Mouse (Mus musculus): ENCODE results near the gene Ptges2. TPM values are rescaled to one million over a fixed set of nuclear protein-coding genes. Genes with fewer than 3 reads are reported as not detected.
A peak's percentile ranks its signal among the peaks of the same experiment; 100 is the strongest.

Ptges2 gene
- polyA plus RNA-seq, 1 experiment, result 48.9 TPM

GRCm38 (mm10) chr2:32449761-32450754 lies 54.4 kb downstream of the Ptges2 start, which contains the start of gene Naif1:
Naif1 (plus strand) TSS chr2:32450457.
- TF ChIP-seq CTCF (IDR thresholded peaks at IDR 0.05; ENCODE audit: borderline replicate concordance, extremely low read depth, insufficient read depth, insufficient read length) (no peak), POLR2A (IDR thresholded peaks at IDR 0.05; ENCODE audit: borderline replicate concordance, extremely low read depth, insufficient read depth, insufficient read length, poor library complexity, severe bottlenecking) (no peak)
- DNase-seq (ENCODE audit: low read depth), result no peak

- no peak for TF ChIP-seq CTCF (IDR thresholded peaks at IDR 0.05; ENCODE audit: borderline replicate concordance, extremely low read depth, insufficient read depth, insufficient read length)
- peak; percentile 87 for TF ChIP-seq POLR2A (IDR thresholded peaks at IDR 0.05; ENCODE audit: borderline replicate concordance, extremely low read depth, insufficient read depth, insufficient read length, poor library complexity, severe bottlenecking)
- peak; percentile 99 for DNase-seq (ENCODE audit: low read depth)
Measured at GRCm38 (mm10) chr2:32450881-32451844, 55.5 kb downstream of the Ptges2 start, which contains the start of gene Slc25a25. Slc25a25 (minus strand) TSS chr2:32451445.

GRCm38 (mm10) chr2:32451870-32452372 lies 56.2 kb downstream of the Ptges2 start:
- TF ChIP-seq CTCF (IDR thresholded peaks at IDR 0.05; ENCODE audit: borderline replicate concordance, extremely low read depth, insufficient read depth, insufficient read length) (no peak), POLR2A (IDR thresholded peaks at IDR 0.05; ENCODE audit: borderline replicate concordance, extremely low read depth, insufficient read depth, insufficient read length, poor library complexity, severe bottlenecking) (no peak)
- peak; percentile 100 for DNase-seq (ENCODE audit: low read depth)

DNA sequence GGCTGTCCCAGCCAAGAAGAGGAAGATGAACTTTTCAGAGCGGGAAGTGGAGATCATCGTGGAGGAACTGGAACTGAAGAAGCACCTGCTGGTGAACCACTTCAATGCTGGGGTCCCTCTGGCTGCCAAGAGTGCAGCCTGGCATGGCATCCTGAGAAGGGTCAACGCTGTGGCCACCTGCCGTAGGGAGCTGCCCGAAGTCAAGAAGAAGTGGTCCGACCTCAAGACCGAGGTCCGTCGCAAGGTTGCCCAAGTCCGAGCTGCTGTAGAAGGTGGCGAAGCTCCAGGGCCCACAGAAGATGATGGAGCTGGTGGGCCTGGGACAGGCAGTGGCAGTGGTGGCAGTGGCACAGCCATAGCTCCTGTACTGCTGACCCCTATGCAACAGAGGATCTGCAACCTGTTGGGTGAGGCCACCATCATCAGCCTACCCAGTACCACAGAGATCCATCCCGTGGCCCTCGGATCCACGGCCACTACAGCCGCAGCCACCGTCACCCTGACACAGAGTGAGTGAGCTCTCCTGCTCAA lies 56.8 kb downstream of the Ptges2 start:
- TF ChIP-seq CTCF (IDR thresholded peaks at IDR 0.05; ENCODE audit: borderline replicate concordance, extremely low read depth, insufficient read depth, insufficient read length) (no peak), POLR2A (IDR thresholded peaks at IDR 0.05; ENCODE audit: borderline replicate concordance, extremely low read depth, insufficient read depth, insufficient read length, poor library complexity, severe bottlenecking) (no peak)
- DNase-seq (ENCODE audit: low read depth), result no peak

DNA sequence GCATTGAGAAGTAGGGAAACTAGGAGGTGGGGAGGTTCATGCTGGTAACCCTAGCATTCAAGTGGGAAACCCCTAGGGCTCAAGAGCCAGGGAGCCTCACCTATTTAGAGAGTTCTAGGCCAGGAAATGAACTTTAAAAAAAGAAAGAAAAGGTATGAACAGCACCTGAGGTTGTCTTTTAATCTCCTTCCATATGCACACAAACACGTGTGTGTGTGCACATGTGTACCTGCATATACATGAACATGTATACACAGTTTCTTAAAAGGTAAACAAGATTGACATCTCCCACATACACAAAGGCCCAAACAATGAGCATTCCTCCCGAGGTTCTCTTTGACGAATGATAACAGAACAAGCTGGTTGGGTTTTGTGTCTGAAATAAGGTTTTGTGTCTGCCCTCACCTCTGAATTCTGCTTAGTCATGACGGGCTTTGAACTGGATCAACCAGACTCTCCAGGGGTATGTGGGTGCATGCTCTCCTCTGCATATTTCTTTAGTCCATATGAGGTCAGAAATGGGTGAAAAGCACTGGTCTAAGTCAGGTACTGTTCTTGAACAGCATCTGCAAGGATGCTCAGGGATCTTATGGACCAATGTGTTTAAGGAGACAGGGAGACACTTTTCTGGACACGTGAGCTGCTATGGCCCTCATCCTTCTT lies 58.1 kb downstream of the Ptges2 start:
- TF ChIP-seq CTCF (IDR thresholded peaks at IDR 0.05; ENCODE audit: borderline replicate concordance, extremely low read depth, insufficient read depth, insufficient read length) (no peak), POLR2A (IDR thresholded peaks at IDR 0.05; ENCODE audit: borderline replicate concordance, extremely low read depth, insufficient read depth, insufficient read length, poor library complexity, severe bottlenecking) (no peak)
- DNase-seq (ENCODE audit: low read depth), result no peak

- TF ChIP-seq CTCF (IDR thresholded peaks at IDR 0.05; ENCODE audit: borderline replicate concordance, extremely low read depth, insufficient read depth, insufficient read length) (no peak), POLR2A (IDR thresholded peaks at IDR 0.05; ENCODE audit: borderline replicate concordance, extremely low read depth, insufficient read depth, insufficient read length, poor library complexity, severe bottlenecking) (no peak)
- no peak for DNase-seq (ENCODE audit: low read depth)
Measured at GRCm38 (mm10) chr2:32454633-32455032, 58.9 kb downstream of the Ptges2 start.

- DNase-seq (ENCODE audit: low read depth), result no peak
- TF ChIP-seq POLR2A (IDR thresholded peaks at IDR 0.05; ENCODE audit: borderline replicate concordance, extremely low read depth, insufficient read depth, insufficient read length, poor library complexity, severe bottlenecking) (no peak), CTCF (IDR thresholded peaks at IDR 0.05; ENCODE audit: borderline replicate concordance, extremely low read depth, insufficient read depth, insufficient read length) (no peak)
Measured at GRCm38 (mm10) chr2:32455101-32455500, 59.4 kb downstream of the Ptges2 start.

Other genes with a start within 250 kb of the Ptges2 start
- gene Prrc2b, start 244.8 kb upstream of the Ptges2 start, polyA plus RNA-seq (2012; rRNA removed), result 94.4 and 171 TPM in 2 replicates
- 46.4 and 48.7 TPM in 2 replicates for gene Pomt1, start 159.3 kb upstream of the Ptges2 start, polyA plus RNA-seq (2012; rRNA removed)
- gene Uck1, start 135.7 kb upstream of the Ptges2 start, polyA plus RNA-seq (2012; rRNA removed), result 70.7 and 82.4 TPM in 2 replicates
- 42.9 and 54.6 TPM in 2 replicates for gene Golga2, start 108.5 kb upstream of the Ptges2 start, polyA plus RNA-seq (2012; rRNA removed)
- 296 and 327 TPM in 2 replicates for gene Swi5, start 107.8 kb upstream of the Ptges2 start, polyA plus RNA-seq (2012; rRNA removed)
- 225 and 268 TPM in 2 replicates for gene Ciz1, start 43.6 kb upstream of the Ptges2 start, polyA plus RNA-seq (2012; rRNA removed)
- gene Dnm1, start 42.6 kb upstream of the Ptges2 start, polyA plus RNA-seq (2012; rRNA removed), result 189 and 292 TPM in 2 replicates
- gene 1110008P14Rik, start 14.0 kb upstream of the Ptges2 start, polyA plus RNA-seq (2012; rRNA removed), result 101 and 114 TPM in 2 replicates
- 0.40 and 0.77 TPM in 2 replicates for gene Lcn2, start 7.6 kb upstream of the Ptges2 start, polyA plus RNA-seq (2012; rRNA removed)
- gene Naif1, start 54.6 kb downstream of the Ptges2 start, polyA plus RNA-seq (2012; rRNA removed), result 4.8 and 5.1 TPM in 2 replicates
- gene Slc25a25, start 55.5 kb downstream of the Ptges2 start, polyA plus RNA-seq (2012; rRNA removed), result 40.2 and 46.1 TPM in 2 replicates
- gene Fam102a, start 139.4 kb downstream of the Ptges2 start, polyA plus RNA-seq (2012; rRNA removed), result 7.7 and 12.9 TPM in 2 replicates
- gene Dpm2, start 175.0 kb downstream of the Ptges2 start, polyA plus RNA-seq (2012; rRNA removed), result 155 and 212 TPM in 2 replicates
- gene Pip5kl1, start 178.9 kb downstream of the Ptges2 start, polyA plus RNA-seq (2012; rRNA removed), result 13.2 and 16.0 TPM in 2 replicates
- gene 9430097D07Rik, start 179.8 kb downstream of the Ptges2 start, polyA plus RNA-seq (2012; rRNA removed), result 0.26 and 0.33 TPM in 2 replicates
- 21.7 and 23.9 TPM in 2 replicates for gene St6galnac4, start 191.2 kb downstream of the Ptges2 start, polyA plus RNA-seq (2012; rRNA removed)
- 16.2 and 22.6 TPM in 2 replicates for gene St6galnac6, start 203.8 kb downstream of the Ptges2 start, polyA plus RNA-seq (2012; rRNA removed)
- gene Ak1, start 225.9 kb downstream of the Ptges2 start, polyA plus RNA-seq (2012; rRNA removed), result 31.0 and 41.5 TPM in 2 replicates

All from brain, embryonic 14.5 days (tissue).